Mouse (Mus musculus) liver, adult 2 months (tissue): ENCODE measurements around the gene Cntln. TPM values are rescaled to one million over a fixed set of nuclear protein-coding genes. Genes with fewer than 3 reads are reported as not detected.

Source experiments
- DNase-seq: peaks from one replicate; pipeline ENCODE4 v3.0.0-alpha.2; 2011; ENCODE audit warnings: low read depth, low spot score; ENCODE audit errors: extremely low read depth
- H3K27ac ChIP-seq: fragments of 200-500 bp; replicated peaks from 2 replicates; pipeline ENCODE4 v1.5.1; 2012; ENCODE audit warnings: low read depth, mild to moderate bottlenecking, control low read depth, inconsistent platforms, low read length; ENCODE audit not compliant: insufficient read depth
- H3K27me3 ChIP-seq: fragments of 200-500 bp; 2 replicates; pipeline ENCODE4 v1.6.1; 2012; ENCODE audit warnings: mild to moderate bottlenecking, moderate library complexity, low read length, inconsistent platforms; ENCODE audit not compliant: control insufficient read depth, insufficient read depth
- H3K36me3 ChIP-seq: fragments of 200-500 bp; 2 replicates; pipeline ENCODE4 v1.6.1; 2012; ENCODE audit warnings: low read length, inconsistent platforms; ENCODE audit not compliant: control insufficient read depth, insufficient read depth
- H3K4me1 ChIP-seq: fragments of 200-500 bp; 2 replicates; pipeline ENCODE4 v1.6.1; 2011; ENCODE audit warnings: low read length; ENCODE audit not compliant: control insufficient read depth, insufficient read depth
- H3K4me3 ChIP-seq: fragments of 200-500 bp; 2 replicates; pipeline ENCODE4 v1.5.1; 2011; ENCODE audit warnings: low read depth, mild to moderate bottlenecking, control low read depth, low read length, moderate library complexity; ENCODE audit not compliant: insufficient read depth
- H3K79me2 ChIP-seq: fragments of 200-500 bp; 2 replicates; pipeline ENCODE4 v1.6.1; 2012; ENCODE audit warnings: inconsistent platforms, mild to moderate bottlenecking, low read length, moderate library complexity; ENCODE audit not compliant: control insufficient read depth, insufficient read depth
- H3K9ac ChIP-seq: fragments of 200-500 bp; 2 replicates; pipeline ENCODE4 v1.6.1; 2012; ENCODE audit warnings: low read depth, mild to moderate bottlenecking, control low read depth, inconsistent platforms, low read length
- CTCF ChIP-seq: fragments of 200-500 bp; IDR thresholded peaks from 2 replicates; pipeline ENCODE4 v1.5.1; 2011; ENCODE audit warnings: low read depth, low read length, control low read depth
- POLR2A ChIP-seq: fragments of 200-500 bp; IDR thresholded peaks from 2 replicates; pipeline ENCODE4 v1.6.1; 2011; ENCODE audit warnings: low read length, control low read depth; ENCODE audit not compliant: insufficient read depth; ENCODE audit errors: extremely low read depth
- WGBS: fragments of 180-500 bp; shearing (Covaris S2); methylation state at CpG from one replicate; pipeline ENCODE4 v1.1.7; 2018; 5-methylcytosine and 5-hydroxymethylcytosine counted together
- polyA plus RNA-seq: library from polyadenylated mRNA; depleted of rRNA; stranded (reverse); fragments of >200 nt; gene quantifications from 2 replicates; pipeline ENCODE4 v1.2.3, GENCODE M21; 2012; rRNA removed
- total RNA-seq: library from RNA; depleted of rRNA; stranded (reverse); fragments of >200 nt; gene quantifications from 2 replicates; pipeline ENCODE4 v1.2.3, GENCODE M21; 2014; rRNA removed

The Cntln gene
- total RNA-seq = 1.3 and 1.4 TPM in 2 replicates
- polyA plus RNA-seq = 0.16 and 0.32 TPM in 2 replicates

GRCm38 (mm10) chr4:84884111-84884538, at the start of gene Cntln:
Gene Cntln (plus strand): TSS chr4:84884309.
- peak within 1 kb of the TSS; percentile 94 for H3K9ac ChIP-seq
- TF ChIP-seq CTCF = no peak
- no peak for TF ChIP-seq POLR2A
- WGBS = 2% methylated on average over 50 of the region's 50 CpGs
- H3K4me3 ChIP-seq = peak within 1 kb of the TSS; percentile 95
- H3K4me1 ChIP-seq = no peaks in the 10 kb centered on the region
- peak within 1 kb of the TSS; percentile 43 for H3K27ac ChIP-seq
- H3K36me3 ChIP-seq = no peaks in the 10 kb centered on the region
- H3K79me2 ChIP-seq = no peaks in the 10 kb centered on the region
- peak; percentile 53 for DNase-seq
- no peaks in the 10 kb centered on the region for H3K27me3 ChIP-seq

GRCm38 (mm10) chr4:84836979-84837378, 47.1 kb upstream of the Cntln start:
- Histone ChIP-seq H3K9ac (no peak overlapping the region), H3K27ac (no peak overlapping the region), H3K4me3 (no peak overlapping the region), H3K4me1 (no peaks in the 10 kb centered on the region), H3K27me3 (no peaks in the 10 kb centered on the region), H3K36me3 (no peaks in the 10 kb centered on the region), H3K79me2 (no peaks in the 10 kb centered on the region)
- TF ChIP-seq POLR2A = no peak
- 0 out of 2 replicates have a peak, but pooled peaks have one; percentile 22 for TF ChIP-seq CTCF
- 41% methylated on average over 5 of the region's 5 CpGs for WGBS
- peak; percentile 7 for DNase-seq

- 89% methylated on average over 3 of the region's 3 CpGs for WGBS
- no peak for DNase-seq
- Histone ChIP-seq H3K4me1 (no peaks in the 10 kb centered on the region), H3K79me2 (no peaks in the 10 kb centered on the region), H3K36me3 (no peaks in the 10 kb centered on the region), H3K27ac (no peak overlapping the region), H3K27me3 (no peaks in the 10 kb centered on the region), H3K4me3 (no peak overlapping the region), H3K9ac (no peak overlapping the region)
- TF ChIP-seq POLR2A = no peak
- no peak for TF ChIP-seq CTCF
These were observed 45.6 kb upstream of the Cntln start for GRCm38 (mm10) chr4:84838545-84838944.

GRCm38 (mm10) chr4:84839466-84839865, 44.6 kb upstream of the Cntln start:
- H3K36me3 ChIP-seq = no peaks in the 10 kb centered on the region
- no peaks in the 10 kb centered on the region for H3K27me3 ChIP-seq
- no peak for DNase-seq
- no peaks in the 10 kb centered on the region for H3K4me1 ChIP-seq
- no peak overlapping the region for H3K27ac ChIP-seq
- TF ChIP-seq CTCF = no peak
- no peak for TF ChIP-seq POLR2A
- WGBS = 81% methylated on average over 2 of the region's 2 CpGs
- no peak overlapping the region for H3K4me3 ChIP-seq
- H3K9ac ChIP-seq = no peak overlapping the region
- no peaks in the 10 kb centered on the region for H3K79me2 ChIP-seq

- WGBS = 88% methylated on average over 2 of the region's 2 CpGs
- Histone ChIP-seq H3K4me3 (no peak overlapping the region), H3K36me3 (no peaks in the 10 kb centered on the region), H3K79me2 (no peaks in the 10 kb centered on the region), H3K9ac (no peak overlapping the region), H3K4me1 (no peaks in the 10 kb centered on the region), H3K27ac (no peak overlapping the region), H3K27me3 (no peaks in the 10 kb centered on the region)
- TF ChIP-seq POLR2A (no peak), CTCF (no peak)
- DNase-seq = no peak
These were observed 26.5 kb upstream of the Cntln start for GRCm38 (mm10) chr4:84857588-84857987.

- H3K79me2 ChIP-seq = no peaks in the 10 kb centered on the region
- no peak overlapping the region for H3K9ac ChIP-seq
- peak; percentile 10 for DNase-seq
- no peaks in the 10 kb centered on the region for H3K36me3 ChIP-seq
- no peak overlapping the region for H3K4me3 ChIP-seq
- H3K27ac ChIP-seq = no peak overlapping the region
- no peaks in the 10 kb centered on the region for H3K4me1 ChIP-seq
- WGBS = 25% methylated on average over 3 of the region's 3 CpGs
- H3K27me3 ChIP-seq = no peaks in the 10 kb centered on the region
- TF ChIP-seq CTCF = peak; percentile 47
- TF ChIP-seq POLR2A = no peak
These were observed 7.8 kb upstream of the Cntln start for GRCm38 (mm10) chr4:84876347-84876746.
